Mouse (Mus musculus): ENCODE measurements around the gene Rtcb.
A peak's percentile ranks its signal among the peaks of the same experiment; 100 is the strongest.

Gene Rtcb

DNA sequence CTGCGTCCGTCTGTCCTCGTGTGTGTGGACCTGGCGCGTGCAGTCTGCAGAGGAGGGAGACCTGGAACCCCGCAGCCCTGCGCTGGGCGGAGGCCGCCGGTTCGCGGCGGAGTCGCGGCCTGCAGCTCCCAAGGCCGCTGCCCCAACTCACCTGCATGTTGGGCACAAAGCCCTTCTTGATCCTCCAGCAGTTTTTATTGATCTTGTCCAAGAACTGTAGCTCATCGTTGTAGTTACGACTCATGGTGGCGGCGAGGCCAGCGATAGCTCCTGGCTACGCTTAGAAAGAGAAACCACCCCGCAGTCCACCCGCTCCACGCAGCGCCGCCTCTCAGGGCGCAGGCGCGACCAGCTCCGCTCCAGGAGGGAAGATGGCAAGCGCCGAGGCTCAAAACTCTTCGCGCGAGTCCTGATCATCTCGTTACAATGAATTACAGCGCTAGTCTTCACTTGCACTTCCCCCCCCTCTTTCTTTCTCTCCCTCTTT lies at the start of gene Rtcb:
Gene Rtcb (minus strand): TSS at position 360 of the 487 bp plus-strand sequence.
- peak; percentile 92 for DNase-seq (ENCODE audit: extremely low spot score)

- DNase-seq (ENCODE audit: extremely low spot score), result no peak
Measured at GRCm38 (mm10) chr10:86006455-86006854, 48.8 kb upstream of the Rtcb start.

GRCm38 (mm10) chr10:86000447-86000846 lies 42.8 kb upstream of the Rtcb start:
- DNase-seq (ENCODE audit: extremely low spot score), result no peak

DNA sequence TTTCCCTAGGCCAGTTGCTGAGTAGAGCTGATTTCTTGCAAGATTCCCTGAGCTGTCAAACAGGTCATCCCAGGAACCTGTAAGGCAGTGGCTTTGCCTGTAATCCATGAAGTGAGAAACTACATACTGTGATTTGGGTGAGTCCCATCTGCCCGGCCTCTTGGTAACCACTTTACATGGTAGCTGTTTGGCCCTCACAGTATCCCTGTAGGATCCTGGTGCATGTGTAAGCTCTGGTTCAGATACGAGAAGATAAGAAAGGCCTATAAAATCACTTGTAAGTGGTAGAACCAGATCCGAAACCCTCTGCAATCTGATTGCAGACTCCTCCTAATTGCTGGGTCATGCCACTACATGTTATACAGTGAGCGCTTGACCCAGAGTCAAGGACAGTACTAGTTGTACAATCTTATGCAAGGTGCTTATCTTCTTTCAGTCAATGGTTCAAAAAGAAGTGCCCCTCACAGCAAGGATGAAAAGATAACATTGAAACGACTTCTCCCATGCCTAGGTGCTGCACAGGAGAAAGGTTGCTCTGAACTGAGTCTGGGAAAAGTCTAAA lies 37.0 kb upstream of the Rtcb start:
- no peak for DNase-seq (ENCODE audit: extremely low spot score)

DNA sequence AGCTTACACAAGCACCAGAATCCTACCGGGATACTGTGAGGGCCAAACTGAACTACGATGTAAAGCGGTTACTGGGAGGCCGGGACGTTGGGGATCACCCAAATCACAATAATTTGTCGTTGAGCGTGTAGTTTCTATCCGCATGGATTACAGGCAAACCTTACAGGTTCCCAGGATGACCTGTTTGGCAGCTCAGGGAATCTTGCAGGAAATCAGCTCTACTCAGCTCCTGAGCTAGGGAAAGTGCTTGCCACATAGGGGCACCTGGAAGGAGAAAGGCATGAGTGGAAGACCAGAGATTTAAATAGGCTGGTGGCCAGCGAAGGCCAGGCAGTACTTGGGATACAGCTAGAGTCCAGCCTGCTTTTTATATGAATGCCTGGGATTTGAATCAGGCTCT lies 36.2 kb upstream of the Rtcb start:
- no peak for DNase-seq (ENCODE audit: extremely low spot score)

DNA sequence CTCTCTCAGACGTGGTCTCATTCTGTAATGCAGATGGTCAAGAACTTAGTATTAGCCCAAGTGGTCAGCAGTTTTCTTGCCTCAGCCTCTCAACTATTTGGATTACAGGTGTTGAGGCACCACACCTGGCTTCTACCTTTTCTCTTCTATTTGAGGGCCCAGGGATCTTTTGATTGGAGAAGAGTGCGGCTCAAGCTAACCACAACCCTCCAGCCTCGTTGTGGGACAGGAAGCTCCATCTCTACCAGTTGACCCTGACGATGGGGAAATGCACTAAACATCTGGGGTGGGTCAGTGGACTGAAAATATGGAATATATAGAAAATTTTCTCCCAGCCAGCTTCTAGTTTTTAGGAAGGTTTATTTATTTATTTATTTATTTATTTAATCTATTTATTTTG lies 34.8 kb upstream of the Rtcb start:
- no peak for DNase-seq (ENCODE audit: extremely low spot score)

DNA sequence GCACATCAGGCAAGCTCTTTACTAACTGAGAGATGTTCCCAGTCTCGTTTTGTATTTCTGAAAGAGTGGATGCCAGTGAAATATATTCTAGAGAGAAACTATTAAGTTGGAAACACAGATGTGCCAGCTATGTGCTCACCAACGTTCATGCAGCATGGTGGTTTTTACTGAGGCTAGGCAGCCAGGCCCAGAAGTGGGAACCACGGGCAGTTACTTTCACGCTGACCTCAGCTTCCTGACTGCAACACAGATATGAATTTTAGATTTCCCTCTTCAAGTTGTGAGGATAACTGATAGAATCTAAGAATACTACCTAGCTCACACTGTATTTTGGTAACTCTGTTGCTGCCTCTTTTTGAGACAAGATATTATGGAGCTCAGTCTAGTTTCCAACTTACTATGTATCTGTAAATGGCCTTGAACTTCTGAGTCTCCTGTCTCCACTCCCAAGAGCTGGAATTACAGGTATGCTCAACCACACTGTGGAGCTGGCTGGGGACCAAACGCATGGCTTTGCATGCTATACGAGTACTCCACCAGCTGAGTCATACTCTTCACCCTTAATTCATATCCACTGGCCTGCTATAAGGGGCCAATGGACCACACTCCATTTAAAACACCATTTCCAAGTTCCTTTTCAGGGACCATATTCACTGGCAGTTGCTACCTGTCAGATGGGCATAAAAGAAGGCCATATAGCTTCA lies 31.9 kb upstream of the Rtcb start:
- no peak for DNase-seq (ENCODE audit: extremely low spot score)

GRCm38 (mm10) chr10:85972915-85973314 lies 15.3 kb upstream of the Rtcb start:
- DNase-seq (ENCODE audit: extremely low spot score), result no peak

GRCm38 (mm10) chr10:85971826-85972225 lies 14.2 kb upstream of the Rtcb start:
- no peak for DNase-seq (ENCODE audit: extremely low spot score)

- no peak for DNase-seq (ENCODE audit: extremely low spot score)
Measured at GRCm38 (mm10) chr10:85969894-85970620, 12.4 kb upstream of the Rtcb start.

DNA sequence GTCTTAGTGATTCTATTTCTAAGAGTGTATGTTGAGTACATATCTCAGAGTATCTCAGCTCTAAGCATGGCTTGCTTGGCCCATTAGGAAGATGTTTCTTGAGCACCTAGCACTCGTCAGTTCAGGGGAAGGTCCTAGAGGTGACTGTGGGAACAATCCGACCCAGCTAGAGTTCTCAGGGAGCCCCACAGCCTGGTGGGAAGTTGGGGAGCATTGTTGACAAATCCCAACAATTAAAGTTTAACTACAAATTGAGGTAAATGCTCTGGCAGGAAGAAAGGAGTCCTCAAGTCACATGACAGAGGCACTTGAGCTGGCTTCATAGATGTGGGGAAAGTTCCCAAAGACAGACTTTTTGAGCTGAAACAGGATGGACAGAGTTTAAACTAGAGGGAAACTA lies 11.1 kb upstream of the Rtcb start:
- no peak for DNase-seq (ENCODE audit: extremely low spot score)

DNA sequence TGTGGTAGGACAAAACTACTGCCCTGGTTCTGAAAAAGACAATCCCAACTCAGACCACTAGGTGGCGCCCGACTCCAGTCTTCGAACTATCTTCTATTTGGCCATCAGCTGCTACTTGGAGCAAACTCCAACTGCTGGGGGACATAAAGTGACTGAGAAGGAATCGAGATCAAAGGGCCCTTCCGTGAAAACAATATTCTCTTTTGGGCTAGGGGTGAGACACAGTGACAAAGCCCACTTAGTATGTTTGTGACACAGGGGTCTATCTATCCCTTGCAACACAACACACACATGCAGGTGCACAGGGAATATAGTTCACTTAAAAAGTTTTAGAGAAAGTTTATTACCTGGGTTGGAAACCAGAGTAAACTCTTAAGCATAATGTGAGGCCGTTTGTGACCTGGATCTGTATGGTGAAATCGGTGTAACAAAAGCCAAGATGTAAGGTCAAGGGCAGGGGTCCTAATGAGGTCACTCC lies 10.6 kb upstream of the Rtcb start:
- peak; percentile 80 for DNase-seq (ENCODE audit: extremely low spot score)

GRCm38 (mm10) chr10:85967411-85968156 lies 10.0 kb upstream of the Rtcb start:
- DNase-seq (ENCODE audit: extremely low spot score), result no peak

DNA sequence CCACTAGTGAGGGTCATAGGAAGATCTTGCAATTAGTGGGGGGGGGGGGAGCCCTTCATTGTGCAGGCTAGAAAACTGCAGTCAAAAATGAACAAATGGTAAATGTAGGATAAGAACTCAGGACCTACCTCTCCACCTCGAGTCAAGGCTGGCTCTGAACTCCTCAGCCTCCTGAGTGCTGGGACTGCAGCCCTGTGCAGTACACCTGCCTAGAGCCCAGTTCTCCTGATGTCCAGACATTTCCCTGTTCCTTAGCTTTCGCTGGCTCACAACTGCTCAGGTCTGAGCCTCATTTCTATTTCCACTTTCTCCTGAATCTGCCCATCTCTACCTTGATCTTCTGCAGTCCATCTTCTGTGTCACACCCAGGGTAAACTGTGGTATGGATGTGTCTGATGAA lies 8.9 kb upstream of the Rtcb start:
- DNase-seq (ENCODE audit: extremely low spot score), result no peak

DNA sequence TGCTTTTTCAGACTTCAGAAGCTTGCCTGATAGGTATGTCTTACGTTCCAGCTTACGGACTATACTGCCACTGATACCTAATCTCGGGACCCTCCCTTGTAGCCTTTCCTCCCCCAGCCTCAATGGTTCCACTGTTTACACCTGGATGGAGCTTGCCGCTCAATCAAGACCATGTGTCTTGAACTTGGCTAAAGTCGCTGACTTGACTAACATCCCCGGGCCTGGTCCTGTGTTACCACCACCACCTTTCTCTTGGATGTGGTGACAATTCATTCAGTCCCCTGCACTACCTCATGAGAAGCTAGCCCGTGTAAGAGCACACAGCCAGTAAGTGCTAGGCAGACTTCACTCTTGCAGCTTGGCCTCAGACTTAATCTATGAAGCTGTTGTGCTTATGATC lies 6.7 kb upstream of the Rtcb start:
- no peak for DNase-seq (ENCODE audit: extremely low spot score)

DNA sequence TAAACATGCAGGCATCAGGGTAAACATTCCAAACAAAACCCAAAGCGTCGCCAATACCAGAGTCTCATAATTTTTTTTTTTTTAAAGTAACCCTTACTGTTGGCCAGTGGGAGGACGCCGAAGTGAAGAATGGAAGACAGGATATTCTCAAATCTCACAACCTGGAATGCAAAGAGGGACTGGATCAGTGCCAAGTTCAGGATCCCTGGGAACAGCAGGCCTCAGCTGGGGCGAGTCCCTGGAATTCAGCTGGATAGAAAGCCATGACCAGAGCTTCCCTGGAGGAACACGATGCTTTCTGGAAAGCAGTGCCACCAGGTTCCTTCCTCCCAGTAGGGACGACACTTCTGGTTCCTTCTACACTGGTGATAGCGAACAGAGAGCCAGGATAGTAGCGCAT lies 5.3 kb upstream of the Rtcb start:
- no peak for DNase-seq (ENCODE audit: extremely low spot score)

- no peak for DNase-seq (ENCODE audit: extremely low spot score)
Measured at GRCm38 (mm10) chr10:85956871-85957419, 678 bp downstream of the Rtcb start.

GRCm38 (mm10) chr10:85954429-85954828 lies 3.2 kb downstream of the Rtcb start:
- DNase-seq (ENCODE audit: extremely low spot score), result no peak

GRCm38 (mm10) chr10:85953401-85953800 lies 4.2 kb downstream of the Rtcb start:
- no peak for DNase-seq (ENCODE audit: extremely low spot score)

DNA sequence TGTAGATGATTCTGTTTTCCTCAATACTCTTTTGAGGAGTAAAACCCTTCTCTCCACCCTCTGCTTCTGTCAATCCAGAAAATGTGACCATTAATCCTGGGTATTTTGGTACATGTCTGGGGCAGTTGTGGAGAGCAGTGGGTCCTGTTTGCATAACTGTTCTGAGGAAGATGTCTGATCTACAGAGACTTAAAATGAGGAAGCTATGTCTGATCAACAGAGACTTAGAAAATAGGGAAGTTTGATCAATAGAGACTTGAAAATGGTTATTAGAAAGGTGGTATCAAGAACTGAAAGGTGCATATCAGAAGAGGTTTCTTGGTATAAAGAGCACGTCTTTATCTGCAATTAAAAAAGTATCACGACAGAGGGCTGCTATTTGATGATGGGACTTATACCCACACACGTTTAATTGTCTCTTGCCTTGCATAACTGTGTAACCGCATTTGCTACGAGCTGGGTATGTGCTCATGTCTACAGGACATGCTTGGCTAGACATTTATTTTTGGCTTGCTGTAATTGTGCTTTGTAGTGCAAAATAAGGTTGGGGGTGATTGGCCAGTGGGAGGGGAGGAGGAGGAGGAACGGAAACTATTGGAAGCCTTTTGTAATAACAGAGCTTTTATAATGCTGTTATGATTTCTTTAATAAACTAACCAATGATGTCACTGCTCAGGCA lies 5.7 kb downstream of the Rtcb start:
- DNase-seq (ENCODE audit: extremely low spot score), result no peak

DNA sequence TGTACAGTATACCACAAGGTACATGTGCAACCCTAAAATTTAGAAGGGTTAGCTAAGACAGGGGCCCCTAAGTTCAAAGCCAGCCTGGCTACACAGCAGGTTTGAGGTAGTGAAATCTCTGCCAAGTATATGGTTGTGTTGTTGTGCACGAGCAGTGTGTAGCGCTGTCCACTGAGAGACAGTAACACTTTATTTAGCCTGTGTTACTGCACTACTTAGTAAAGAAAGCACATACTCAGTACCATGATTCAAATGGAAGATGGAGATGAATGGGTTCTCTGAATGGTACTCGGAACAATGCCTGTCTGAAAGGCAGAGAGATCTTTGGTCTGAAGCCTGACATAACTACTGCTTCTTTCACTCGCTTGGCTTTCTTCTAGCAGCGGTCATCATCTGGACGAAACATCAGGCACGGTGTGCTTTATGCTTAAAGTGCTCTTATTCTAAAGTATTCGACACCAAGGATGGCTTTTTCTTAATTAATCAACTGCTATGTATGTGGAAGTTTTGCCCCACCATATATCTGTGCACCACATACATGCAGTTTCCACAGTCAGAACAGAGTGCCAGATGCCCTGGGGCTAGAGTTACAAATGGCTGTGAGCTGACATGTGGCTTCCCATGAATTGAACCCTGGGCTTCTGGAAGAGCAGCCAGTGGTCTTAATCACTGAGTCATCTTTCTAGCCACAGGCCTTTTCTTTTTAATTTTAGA lies 9.0 kb downstream of the Rtcb start:
- no peak for DNase-seq (ENCODE audit: extremely low spot score)

All from embryo, embryonic 9.5 days (tissue).